Mouse (Mus musculus): ENCODE data around the gene Il6st.

Il6st gene

DNA sequence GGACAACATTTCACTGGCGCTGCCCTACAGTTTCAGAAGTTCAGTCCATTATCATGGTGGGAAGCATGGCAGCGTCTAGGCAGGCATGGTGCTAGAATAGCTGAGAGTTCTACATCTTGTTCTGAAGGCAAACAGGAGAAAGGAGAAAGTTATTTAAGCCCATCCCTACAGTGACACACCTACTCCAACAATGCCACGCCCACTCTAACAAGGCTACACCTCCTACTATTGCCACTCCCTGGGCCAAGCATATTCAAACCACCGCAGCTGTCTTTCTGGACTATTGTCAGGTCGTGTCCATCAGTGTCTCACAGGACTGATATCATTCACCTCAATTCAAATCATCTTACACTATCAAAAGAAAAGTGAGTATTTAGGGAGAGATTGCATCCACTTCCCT is 22.8 kb downstream of the Il6st start:
- no peak for DNase-seq

DNA sequence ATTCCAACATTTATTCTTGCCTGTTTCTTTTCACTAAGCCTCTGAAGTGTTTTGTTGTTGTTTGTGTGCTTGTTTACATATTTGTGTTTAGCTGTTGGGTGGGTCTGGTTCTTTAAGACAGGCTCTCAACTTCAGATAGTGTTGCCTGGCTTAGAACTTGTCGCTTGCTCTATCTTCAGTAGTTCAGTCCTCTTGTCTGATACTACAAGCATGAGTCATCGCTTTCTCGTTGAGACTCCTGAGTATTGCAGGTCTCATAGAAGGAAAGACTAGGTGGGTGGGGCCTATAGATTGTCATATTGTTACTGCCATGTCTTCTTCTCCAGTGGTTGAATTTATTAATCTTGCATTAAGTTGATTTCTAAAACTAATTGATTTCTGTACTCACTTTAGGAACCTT is 26.2 kb downstream of the Il6st start:
- no peak for DNase-seq

DNA sequence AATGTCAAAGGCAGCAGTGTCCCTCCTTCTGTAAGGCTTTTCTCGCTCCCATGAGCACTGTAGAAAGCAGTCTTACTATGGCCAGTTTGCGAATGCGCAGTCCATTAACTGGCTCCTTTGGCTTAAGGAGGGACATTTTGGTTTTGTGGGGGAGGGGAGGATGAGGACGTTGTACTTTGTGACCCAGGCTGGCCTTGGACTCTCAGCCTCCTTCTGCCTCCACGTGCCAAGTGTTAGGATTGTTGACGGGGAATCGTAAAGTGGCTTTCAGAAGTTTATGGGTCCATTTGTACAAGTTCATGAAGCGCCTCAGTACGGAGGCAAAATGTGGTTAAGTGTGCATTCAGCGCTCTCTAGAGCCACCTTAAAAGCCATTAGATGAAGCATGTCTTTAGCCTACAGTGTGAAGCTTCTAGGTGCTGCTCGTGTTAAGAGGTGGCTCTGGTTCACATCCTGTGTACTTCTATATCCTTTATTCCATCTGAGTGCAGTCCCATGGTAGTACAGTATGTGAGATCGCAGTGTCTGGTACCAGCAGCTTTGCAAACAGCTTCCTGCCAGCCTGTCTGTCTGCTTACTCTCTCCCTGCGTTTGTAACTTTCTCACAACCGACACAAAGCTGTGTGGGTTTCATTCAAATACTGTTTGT is 27.9 kb downstream of the Il6st start:
- DNase-seq, result no peak

DNA sequence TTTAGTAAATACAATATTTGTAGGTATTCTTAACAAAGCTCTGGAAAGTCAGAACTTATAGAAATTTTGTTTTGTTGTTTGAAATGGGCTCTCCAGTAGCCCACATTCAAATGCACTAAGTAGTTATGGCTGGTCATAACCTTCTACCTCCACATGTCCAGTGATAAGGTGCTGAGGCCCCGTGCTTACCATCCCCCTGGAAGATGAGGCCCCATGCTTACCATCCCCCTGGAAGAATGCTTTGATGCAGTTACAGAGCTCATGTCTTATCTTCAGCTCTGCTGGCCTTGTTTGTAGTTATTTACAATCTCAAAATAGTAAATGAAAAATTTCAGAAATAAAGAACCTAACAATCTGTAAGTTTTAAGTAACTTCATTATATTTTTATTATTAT is 28.4 kb downstream of the Il6st start:
- DNase-seq, result no peak

DNA sequence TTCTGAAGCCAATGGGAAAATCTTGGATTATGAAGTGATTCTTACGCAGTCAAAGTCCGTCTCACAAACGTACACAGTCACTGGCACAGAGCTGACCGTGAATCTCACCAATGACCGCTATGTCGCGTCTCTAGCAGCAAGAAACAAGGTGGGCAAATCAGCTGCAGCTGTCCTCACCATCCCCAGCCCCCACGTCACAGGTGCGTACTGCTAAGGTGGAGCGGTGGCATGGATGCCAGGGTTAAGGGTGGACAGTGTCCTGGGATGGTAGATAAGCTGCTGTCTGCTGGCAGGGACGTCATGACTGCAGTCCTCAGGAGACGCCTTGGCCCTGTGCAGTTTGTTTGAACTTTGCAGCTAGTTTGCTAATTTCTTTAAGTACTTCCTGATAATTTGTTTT is 30.7 kb downstream of the Il6st start:
- no peak for DNase-seq

DNA sequence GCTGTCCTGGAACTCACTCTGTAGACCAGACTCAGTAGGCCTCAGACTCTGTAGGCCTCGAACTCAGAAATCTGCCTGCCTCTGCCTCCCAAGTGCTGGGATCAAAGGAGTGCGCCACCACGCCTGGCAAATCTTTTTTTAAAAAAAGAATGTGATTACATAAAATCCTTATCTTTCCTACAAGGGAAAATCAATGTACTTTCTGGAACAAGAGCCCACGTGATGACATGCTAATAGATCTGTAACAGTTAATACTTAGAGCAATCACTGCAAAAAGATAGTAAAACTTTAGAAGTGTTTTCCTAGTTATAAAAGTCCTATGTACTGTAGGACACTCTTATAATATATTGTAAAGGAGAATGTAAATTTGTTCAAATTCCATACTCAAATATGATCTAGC is 36.2 kb downstream of the Il6st start:
- DNase-seq, result no peak

DNA sequence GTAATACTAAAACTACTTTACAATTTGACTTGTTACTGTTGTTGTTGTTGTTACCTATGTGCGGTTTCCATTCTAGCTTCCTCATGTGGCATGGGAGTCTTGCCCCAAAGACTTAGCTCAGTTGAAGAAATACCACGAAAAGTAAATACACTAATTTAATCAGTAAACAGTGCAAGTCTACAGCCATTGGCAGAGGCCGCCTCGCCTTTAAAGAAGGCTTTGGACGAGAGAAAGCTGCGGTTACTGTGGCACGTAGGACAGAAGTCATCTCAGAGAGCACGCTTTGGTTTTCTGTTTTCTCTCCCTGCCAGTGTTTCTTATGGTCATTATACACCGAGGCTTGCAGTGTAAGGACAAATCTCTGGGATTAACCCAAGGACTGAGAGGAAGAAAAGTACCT is 36.6 kb downstream of the Il6st start:
- DNase-seq, result no peak

DNA sequence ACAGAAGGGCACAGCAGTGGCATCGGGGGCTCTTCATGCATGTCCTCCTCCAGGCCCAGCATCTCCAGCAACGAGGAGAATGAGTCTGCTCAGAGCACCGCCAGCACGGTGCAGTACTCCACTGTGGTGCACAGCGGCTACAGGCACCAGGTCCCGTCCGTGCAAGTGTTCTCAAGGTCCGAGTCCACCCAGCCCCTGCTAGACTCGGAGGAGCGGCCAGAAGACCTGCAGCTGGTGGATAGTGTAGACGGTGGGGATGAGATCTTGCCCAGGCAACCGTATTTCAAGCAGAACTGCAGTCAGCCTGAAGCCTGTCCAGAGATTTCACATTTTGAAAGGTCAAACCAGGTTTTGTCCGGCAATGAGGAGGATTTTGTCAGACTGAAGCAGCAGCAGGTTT is 40.0 kb downstream of the Il6st start:
- DNase-seq, result no peak

DNA sequence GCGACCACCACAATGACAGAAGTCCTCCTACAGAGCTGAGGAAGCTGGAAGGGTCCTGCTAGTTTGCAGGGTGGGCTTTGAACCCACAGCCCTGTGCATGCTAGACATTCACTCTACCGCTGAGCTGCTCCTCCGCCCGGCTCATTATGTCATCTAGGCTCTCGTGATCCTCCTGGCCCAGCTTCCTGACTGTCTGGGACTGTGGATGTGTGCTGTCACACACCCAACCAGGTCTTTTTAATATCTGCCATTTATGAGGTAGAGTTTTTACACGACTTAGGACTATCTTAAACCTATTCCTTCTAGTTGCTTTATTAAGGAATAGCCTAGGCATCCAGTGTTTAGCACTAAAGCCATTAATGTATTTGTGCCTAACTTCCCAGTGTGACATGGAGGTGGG is 41.6 kb downstream of the Il6st start:
- no peak for DNase-seq

DNA sequence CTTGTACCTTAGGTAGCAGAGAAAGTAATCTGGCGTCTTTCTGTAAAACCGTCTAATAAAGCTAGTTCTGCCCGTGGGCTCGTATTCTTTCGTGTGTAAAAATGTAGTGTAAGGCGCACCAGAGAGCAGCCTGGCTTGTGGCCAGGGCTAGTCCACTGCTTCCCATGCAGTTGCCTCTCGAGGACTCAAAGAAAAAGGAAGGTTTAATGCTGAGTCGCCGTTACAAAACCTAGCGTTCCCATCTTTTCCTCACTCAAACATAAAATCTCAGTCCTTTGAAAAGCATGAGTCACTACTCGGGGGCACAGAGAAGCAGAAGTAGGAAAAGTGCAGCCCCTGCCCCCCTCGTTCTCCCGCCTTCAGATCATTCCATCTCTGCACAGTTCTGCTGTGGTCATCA is 42.9 kb downstream of the Il6st start:
- DNase-seq, result no peak

DNA sequence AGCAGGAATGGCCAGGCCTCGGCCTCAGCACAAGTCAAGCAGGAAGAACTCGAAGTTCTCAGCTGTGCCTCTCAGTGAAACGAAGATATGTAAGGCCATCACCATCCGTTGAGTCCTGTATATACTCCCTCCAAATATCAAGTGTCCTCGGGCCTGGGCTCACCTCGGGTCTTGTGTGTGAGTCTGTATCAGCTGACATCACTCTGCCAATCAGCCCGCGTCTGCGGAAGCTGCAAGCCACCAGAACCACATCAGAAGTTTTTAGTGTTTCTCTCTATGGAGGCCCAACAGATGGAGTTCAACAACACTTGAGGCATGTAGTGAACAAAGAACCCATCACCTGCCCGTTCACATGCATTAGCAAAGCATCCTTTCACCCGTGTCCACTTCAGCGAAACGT is 43.8 kb downstream of the Il6st start:
- no peak for DNase-seq

DNA sequence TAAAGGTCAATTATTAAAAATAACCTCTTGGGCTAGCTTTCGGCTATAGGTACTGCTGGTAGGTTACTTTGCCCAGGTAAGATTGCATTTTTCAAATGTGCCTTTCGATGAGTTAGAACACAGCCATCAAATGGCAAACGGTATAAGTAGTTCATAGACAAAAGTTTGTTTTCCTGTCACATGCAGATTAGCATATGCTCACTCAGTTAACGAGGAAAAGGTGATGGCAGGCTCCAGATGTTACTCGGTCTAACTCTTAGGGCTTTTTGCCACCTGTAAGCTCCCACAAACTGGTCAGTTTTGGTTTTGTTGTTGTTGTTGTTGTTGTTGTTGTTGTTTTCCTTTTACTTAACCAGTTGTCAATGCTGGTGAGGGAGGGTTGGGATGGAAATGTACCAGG is 44.6 kb downstream of the Il6st start:
- no peak for DNase-seq

DNA sequence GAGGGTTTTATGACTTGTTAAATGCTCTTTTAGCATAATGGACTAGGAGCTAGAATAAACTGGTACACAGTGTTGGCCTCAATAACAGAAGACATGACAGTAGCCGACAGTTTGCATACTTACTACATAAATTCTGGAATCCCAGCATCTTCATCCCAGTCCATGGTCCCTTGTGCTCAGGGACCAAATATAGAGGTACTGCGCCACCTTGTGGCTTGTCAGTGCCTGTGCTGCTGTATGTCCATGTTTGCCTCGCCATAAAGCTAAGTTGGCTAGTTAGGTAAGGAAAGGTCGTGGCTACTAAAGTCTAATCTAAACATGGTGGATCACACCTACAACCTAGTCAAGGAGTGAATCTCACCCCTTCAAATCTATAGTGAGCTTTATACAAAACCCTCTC is 45.6 kb downstream of the Il6st start:
- peak; percentile 38 for DNase-seq

DNA sequence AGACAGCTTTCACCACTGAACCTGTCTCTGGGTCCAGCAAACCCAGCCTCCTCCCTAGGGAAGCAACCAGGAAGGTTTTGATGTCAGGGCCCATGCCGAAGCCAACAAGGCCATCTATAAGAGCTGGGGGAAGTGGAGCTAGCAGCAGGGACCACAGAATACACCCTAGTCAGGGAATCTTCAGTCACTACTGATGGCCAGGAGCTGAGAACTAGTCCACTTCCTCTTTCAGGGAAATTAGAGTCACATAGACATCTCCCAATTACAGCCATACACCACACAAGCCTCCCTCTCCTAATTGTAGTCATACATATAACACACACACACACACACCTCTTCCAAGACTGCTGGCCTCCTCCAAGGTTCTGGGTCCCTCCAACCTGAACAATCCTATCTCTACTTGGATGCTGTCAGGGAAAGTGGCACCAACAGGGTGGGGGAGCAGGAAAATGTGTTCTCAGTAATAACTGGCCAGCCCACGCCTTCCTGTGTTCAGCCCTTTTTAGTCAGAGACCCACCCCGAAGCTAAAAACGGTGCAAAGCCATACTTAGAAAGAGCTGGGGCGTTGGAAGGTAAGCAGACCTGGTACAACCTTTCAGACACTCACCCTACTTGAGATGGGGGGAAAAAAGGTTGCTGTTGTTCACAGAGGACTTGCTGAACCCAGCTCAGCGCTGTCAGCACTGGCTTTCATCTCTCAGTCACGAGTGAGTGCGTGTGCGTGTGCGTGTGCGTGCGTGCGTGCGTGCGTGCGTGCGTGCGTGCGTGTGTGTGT is 46.8 kb downstream of the Il6st start:
- no peak for DNase-seq

DNA sequence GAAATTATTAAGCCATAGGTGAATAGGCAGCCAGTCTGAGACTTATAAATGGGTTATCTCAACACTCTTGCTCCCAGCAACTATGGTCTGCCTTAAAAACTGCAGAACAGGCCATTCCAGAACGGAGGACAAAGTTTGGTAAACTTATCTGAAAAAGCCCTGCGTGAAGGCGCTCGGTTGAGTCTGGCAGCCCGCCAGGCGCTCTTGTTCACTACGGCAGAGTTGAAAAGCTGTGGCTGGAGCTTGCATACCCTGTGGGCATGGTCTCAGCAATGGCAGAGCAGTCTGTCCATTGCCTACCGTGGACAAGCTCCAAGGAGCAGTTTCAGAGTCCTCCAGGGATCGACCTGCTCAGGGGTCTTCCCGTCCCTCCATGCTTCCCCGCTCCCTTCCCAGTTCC is 47.4 kb downstream of the Il6st start:
- no peak for DNase-seq

DNA sequence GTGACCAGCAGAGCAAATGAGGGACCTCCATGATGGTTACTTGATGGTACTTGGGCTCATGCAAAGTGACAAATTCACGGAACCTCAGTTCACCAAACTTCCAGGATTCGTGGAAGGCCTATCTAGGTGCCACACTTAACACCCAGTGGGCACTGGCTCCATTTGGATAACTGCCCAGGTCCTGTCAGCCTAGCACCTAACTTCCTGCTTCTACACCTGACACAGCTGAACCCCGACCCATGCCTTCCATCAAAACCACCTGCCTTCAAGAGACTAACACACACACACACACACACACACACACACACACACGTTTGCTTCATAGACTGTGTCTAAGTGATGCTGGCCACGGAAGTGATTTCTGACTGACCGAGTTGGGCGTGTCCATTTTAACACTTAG is 47.9 kb downstream of the Il6st start:
- DNase-seq, result no peak

DNA sequence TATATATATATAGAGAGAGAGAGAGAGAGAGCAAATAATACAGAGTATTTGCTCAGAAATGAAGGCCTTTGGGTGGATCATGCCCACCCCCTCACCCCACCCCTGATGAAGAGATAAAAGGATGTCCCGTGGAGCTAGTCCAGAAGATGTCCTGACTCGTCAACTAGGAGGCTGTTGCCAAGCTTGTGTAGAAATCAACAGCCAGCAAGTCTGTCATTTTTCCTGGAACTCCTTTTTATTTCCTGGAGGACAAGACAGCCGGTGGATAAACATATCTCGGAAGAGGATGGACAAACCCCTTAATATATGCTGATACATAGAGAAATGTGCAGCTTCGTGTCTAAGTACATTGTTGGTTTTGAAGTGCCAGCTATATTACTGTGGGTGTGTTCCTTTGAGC is 49.0 kb downstream of the Il6st start:
- DNase-seq, result no peak

DNA sequence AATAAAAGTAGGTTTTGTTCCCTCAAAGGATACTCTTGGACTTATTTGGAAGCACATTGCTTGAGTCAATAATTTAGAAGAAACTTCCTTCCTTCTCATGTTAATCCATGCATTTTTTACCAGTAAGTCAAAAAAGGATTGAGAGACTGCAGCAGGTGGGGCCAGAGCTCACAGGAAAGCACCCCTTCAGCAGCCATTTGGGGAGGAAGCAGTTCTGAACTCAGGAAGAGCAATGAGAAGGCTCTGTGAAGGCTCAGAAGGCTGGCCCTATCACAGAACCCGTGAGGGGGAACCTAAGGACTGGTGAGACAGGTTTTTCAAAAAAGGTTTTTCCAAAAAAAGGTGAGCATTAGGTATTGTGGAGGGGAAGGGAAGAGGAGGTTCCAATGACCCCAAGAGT is 50.7 kb downstream of the Il6st start:
- DNase-seq, result no peak

DNA sequence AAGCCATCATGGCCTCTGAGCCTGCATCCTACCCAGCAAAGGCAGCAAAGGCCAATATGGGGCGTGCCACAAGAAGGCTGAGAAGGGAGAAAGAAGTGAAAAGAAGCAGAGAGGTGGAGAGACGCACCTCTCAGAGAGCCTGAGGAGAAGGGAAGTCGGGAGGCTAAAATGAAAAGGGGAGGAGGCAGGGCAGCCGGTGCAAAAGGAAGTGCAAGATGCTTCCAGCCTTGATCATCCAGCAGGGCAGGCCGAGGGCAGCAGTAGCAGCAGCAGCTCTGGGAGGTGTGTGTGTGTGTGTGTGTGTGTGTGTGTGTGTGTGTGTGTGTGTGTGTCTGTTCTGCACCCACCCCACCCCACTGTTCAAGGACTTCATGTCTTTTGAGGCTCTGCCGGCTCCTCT is 58.4 kb downstream of the Il6st start:
- no peak for DNase-seq

DNA sequence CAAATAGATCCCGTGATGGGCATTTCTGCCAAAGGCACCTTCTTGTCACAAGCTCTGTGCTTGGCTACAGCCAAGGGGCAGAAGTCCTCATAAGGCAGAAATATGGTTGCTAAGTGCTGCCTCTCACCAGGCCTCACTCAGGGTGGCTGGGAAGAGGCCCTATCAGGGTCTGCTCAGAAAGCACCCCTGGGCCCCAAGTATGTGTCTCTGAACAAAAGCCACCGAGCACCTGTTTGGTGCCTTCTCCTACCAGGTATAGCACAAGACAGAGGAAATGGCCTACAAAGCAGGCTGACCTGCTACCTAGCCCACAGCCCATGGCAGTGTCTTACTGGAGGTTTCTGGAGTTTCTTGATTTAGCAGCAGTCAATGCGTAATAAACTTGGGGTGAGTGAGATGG is 59.0 kb downstream of the Il6st start:
- no peak for DNase-seq

DNA sequence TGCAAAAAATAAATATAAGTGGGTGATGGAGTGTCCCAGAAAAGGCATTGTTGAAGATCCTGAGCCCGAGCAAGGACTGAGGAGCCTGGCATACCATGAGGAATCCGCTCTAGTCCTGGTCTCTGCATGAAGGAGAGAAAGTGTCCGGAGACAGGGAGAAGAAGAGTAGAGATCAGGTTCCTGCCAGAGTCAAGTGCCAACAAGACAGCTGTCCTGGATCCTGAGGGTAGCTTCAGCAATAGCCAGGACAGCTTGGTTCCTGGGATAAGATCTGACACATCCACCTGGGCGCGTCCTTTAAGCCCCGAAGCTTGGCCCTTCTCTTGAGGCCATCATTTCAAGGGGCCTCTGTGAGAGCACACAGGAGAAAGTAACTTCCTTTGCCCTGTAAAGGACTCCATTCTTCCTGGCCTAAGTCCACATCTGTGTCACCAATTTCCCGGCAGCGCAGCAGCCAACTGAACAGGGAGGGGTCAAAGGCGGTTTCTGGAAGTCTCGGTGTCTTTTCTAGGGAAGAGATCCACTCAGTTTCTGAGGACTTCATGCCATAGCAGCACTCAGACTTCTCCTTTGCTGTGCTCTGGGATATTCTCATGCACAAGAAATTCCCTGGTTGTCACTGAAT is 59.6 kb downstream of the Il6st start:
- DNase-seq, result no peak

DNA sequence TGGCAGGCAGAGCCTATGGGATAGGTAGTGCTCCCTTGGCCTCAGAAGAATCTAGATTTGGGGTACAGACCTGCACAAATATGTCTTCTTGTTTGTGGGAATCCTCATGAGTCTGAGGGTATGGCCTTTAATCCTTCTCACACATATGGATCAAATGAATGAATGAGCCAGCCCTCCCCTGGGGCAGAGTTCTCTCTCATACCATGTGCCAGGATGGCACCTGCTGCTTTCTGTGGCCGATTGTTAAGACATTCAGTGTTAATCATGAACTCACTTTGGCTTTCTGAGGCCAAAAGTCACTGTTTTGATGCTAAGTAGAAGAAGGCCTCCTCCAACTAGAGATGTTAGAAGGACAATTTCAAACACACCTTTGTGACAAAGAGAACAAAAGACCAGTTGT is 63.3 kb downstream of the Il6st start:
- no peak for DNase-seq

DNA sequence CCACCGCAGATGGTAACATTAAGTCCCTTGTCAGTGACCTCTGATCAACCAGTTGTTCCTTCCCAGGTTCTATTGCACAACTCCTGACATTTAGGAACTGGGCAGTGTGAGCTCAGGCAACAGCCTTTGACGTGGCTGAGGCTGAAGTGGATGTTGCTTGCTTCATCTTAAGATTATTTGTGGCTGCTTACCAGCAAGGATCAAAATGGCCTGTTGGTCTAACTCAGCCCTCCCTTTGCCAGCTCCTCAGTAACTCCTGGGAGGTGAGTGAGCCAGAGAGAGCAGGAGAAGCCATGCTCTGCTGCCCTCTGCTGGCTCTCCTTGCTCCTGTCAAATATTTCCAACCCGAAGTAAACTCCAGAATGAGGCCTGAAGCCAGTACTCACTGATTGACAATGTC is 66.0 kb downstream of the Il6st start:
- DNase-seq, result peak; percentile 19

DNA sequence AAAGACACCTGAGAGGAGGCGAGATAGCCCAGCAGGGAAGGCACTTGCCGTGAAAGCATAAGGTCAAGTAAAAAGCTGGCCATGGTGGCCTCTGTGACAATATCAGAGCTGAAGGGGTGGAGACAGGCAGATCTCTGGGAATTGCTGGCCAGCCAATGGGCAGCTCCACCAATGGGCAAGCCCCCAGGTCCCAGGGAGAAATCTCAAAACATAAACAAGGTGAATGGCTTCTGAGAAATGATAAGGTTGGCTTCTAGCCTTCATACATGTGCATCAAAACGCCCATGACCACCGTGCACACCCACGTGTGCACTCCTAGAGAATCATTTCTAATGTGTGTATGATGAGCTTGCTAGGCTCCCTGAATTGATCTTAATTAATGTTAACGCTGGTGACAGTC is 68.4 kb downstream of the Il6st start:
- DNase-seq, result no peak

DNA sequence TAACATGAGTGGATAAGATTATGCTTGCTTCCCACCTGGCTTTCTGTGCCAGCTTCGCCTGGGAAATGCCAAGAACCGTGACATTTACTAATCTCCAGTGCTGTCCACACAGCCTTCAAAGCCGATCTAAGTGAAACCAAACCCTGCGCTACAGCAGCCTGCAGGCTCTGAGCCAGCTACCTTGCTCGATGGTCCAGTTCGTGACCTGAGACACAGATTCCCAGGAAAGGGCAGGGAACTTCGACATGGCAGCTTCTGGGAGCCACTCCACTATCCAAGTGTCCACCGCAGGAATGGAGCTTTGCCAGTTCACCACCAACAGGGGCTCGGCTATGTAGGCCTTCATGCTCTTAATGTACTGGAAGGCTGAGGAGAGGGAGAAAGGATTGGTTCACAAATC is 69.7 kb downstream of the Il6st start:
- DNase-seq, result no peak
